Mouse (Mus musculus) embryonic facial prominence, embryonic 12.5 days (tissue): ENCODE results near the gene Mrm1. TPM values are rescaled to one million over a fixed set of nuclear protein-coding genes. Genes with fewer than 3 reads are reported as not detected.

ENCODE experiments used
- ATAC-seq: fragments of 200-750 bp; cut with Nextera tagmentation; 2 replicates; pipeline ENCODE4 v1.8.0; 2017; ENCODE audit not compliant: insufficient number of reproducible peaks, insufficient read depth, low FRiP score, low TSS enrichment
- H3K27ac ChIP-seq: fragments of 300-500 bp; sonication (generic); 2 replicates; pipeline ENCODE4 v1.5.1; 2016; ENCODE audit warnings: mild to moderate bottlenecking
- H3K27me3 ChIP-seq: fragments of 300-500 bp; sonication (generic); 2 replicates; pipeline ENCODE4 v1.6.1; 2016; ENCODE audit warnings: mild to moderate bottlenecking, moderate library complexity
- H3K36me3 ChIP-seq: fragments of 300-500 bp; sonication (generic); 2 replicates; pipeline ENCODE4 v1.6.1; 2016; ENCODE audit warnings: mild to moderate bottlenecking
- H3K4me1 ChIP-seq: fragments of 300-500 bp; sonication (generic); 2 replicates; pipeline ENCODE4 v1.6.1; 2016
- H3K4me2 ChIP-seq: fragments of 300-500 bp; sonication (generic); replicated peaks from 2 replicates; pipeline ENCODE4 v1.6.1; 2016; ENCODE audit warnings: mild to moderate bottlenecking, moderate library complexity
- H3K4me3 ChIP-seq: fragments of 300-500 bp; sonication (generic); 2 replicates; pipeline ENCODE4 v1.5.1; 2016; ENCODE audit warnings: mild to moderate bottlenecking
- H3K9ac ChIP-seq: fragments of 300-500 bp; sonication (generic); 2 replicates; pipeline ENCODE4 v1.6.1; 2016; ENCODE audit warnings: mild to moderate bottlenecking, moderate library complexity
- H3K9me3 ChIP-seq: fragments of 300-500 bp; sonication (generic); 2 replicates; pipeline ENCODE4 v1.6.1; 2016; ENCODE audit warnings: mild to moderate bottlenecking, moderate library complexity
- WGBS: fragments of 180-500 bp; shearing (Covaris S2); methylation state at CpG from one replicate; pipeline ENCODE4 v1.1.7; 2016; 5-methylcytosine and 5-hydroxymethylcytosine counted together
- polyA plus RNA-seq: library from polyadenylated mRNA; unstranded; fragments of >200 nt; fragmentation: Nextera tagmentation; extraction: Ambion mirVana; gene quantifications from 2 replicates; pipeline ENCODE4 v1.2.1, GENCODE M21; 2016

Gene Mrm1
- polyA plus RNA-seq, 1 experiment from 2014 or later, result 8.8 TPM

- Histone ChIP-seq H3K27ac (no peak overlapping the region), H3K4me3 (no peak overlapping the region), H3K9ac (no peak overlapping the region), H3K36me3 (no peaks in the 10 kb centered on the region), H3K27me3 (0 out of 2 replicates have a peak, but pooled peaks cover 7% of the 10 kb centered on the region), H3K4me1 (0 out of 2 replicates have a peak, but pooled peaks cover 5% of the 10 kb centered on the region), H3K9me3 (no peaks in the 10 kb centered on the region), H3K4me2 (no peak overlapping the region)
- ATAC-seq, result no peak
- 21% methylated on average over 21 of the region's 21 CpGs for WGBS
Observed at GRCm38 (mm10) chr11:84797627-84798353, 21.5 kb downstream of the Mrm1 start.

- H3K4me2 ChIP-seq, result no peak overlapping the region
- no peak for ATAC-seq
- WGBS, result 40% methylated on average over 10 of the region's 10 CpGs
Observed at GRCm38 (mm10) chr11:84797026-84797425, 22.3 kb downstream of the Mrm1 start.

GRCm38 (mm10) chr11:84794496-84795113, 24.7 kb downstream of the Mrm1 start:
- 0 out of 2 replicates have a peak, but pooled peaks cover 7% of the 10 kb centered on the region for H3K27me3 ChIP-seq
- H3K36me3 ChIP-seq, result no peaks in the 10 kb centered on the region
- peak; percentile 78 for ATAC-seq
- WGBS, result 11% methylated on average over 17 of the region's 17 CpGs
- 0 out of 2 replicates have a peak overlapping the region, but pooled peaks have one; percentile 16 for H3K4me3 ChIP-seq
- H3K4me2 ChIP-seq, result peak overlapping the region; percentile 42
- no peak overlapping the region for H3K9ac ChIP-seq
- no peak overlapping the region for H3K27ac ChIP-seq
- H3K4me1 ChIP-seq, result 0 out of 2 replicates have a peak, but pooled peaks cover 5% of the 10 kb centered on the region
- H3K9me3 ChIP-seq, result no peaks in the 10 kb centered on the region

More at GRCm38 (mm10) chr11:84797026-84797425, 22.3 kb downstream of the Mrm1 start:
- Histone ChIP-seq H3K4me1 (0 out of 2 replicates have a peak, but pooled peaks cover 5% of the 10 kb centered on the region), H3K27me3 (0 out of 2 replicates have a peak, but pooled peaks cover 7% of the 10 kb centered on the region), H3K27ac (no peak overlapping the region), H3K9ac (no peak overlapping the region), H3K36me3 (no peaks in the 10 kb centered on the region), H3K9me3 (no peaks in the 10 kb centered on the region), H3K4me3 (no peak overlapping the region)

- Histone ChIP-seq H3K9ac (no peak overlapping the region), H3K4me3 (no peak overlapping the region), H3K27ac (no peak overlapping the region), H3K4me1 (0 out of 2 replicates have a peak, but pooled peaks cover 5% of the 10 kb centered on the region), H3K27me3 (0 out of 2 replicates have a peak, but pooled peaks cover 7% of the 10 kb centered on the region), H3K9me3 (no peaks in the 10 kb centered on the region), H3K4me2 (no peak overlapping the region), H3K36me3 (no peaks in the 10 kb centered on the region)
- no peak for ATAC-seq
Observed at GRCm38 (mm10) chr11:84793545-84793944, 25.8 kb downstream of the Mrm1 start.

GRCm38 (mm10) chr11:84790383-84790782, 28.9 kb downstream of the Mrm1 start:
- H3K4me1 ChIP-seq, result 0 out of 2 replicates have a peak, but pooled peaks cover 3% of the 10 kb centered on the region
- WGBS, result 57% methylated on average over 6 of the region's 6 CpGs

GRCm38 (mm10) chr11:84780143-84780870, 39.0 kb downstream of the Mrm1 start:
- Histone ChIP-seq H3K4me2 (peak overlapping the region; percentile 21), H3K4me3 (no peak overlapping the region), H3K9ac (no peak overlapping the region), H3K4me1 (peaks cover 22% of the 10 kb centered on the region; the same call in 1 of the 2 replicates), H3K36me3 (no peaks in the 10 kb centered on the region), H3K27me3 (peaks cover 27% of the 10 kb centered on the region), H3K27ac (no peak overlapping the region), H3K9me3 (no peaks in the 10 kb centered on the region)
- no peak for ATAC-seq
- WGBS, result 4% methylated on average over 19 of the region's 19 CpGs

More at GRCm38 (mm10) chr11:84790383-84790782, 28.9 kb downstream of the Mrm1 start:
- H3K4me2 ChIP-seq, result no peak overlapping the region
- no peak overlapping the region for H3K9ac ChIP-seq
- H3K9me3 ChIP-seq, result no peaks in the 10 kb centered on the region
- peaks cover 4% of the 10 kb centered on the region; the same call in 1 of the 2 replicates for H3K27me3 ChIP-seq
- no peak overlapping the region for H3K27ac ChIP-seq
- H3K4me3 ChIP-seq, result no peak overlapping the region
- no peaks in the 10 kb centered on the region for H3K36me3 ChIP-seq
- ATAC-seq, result no peak

GRCm38 (mm10) chr11:84775560-84775959, 43.8 kb downstream of the Mrm1 start:
- Histone ChIP-seq H3K27me3 (peaks cover 22% of the 10 kb centered on the region), H3K4me1 (peaks cover 18% of the 10 kb centered on the region; the same call in 1 of the 2 replicates), H3K27ac (peak overlapping the region; percentile 36; the same call in 1 of the 2 replicates), H3K9ac (no peak overlapping the region), H3K9me3 (no peaks in the 10 kb centered on the region), H3K4me2 (peak overlapping the region; percentile 5; the same call in 1 of the 2 replicates), H3K4me3 (no peak overlapping the region), H3K36me3 (no peaks in the 10 kb centered on the region)
- WGBS, result 2% methylated on average over 4 of the region's 4 CpGs
- no peak for ATAC-seq

GRCm38 (mm10) chr11:84774870-84775514, 44.3 kb downstream of the Mrm1 start:
- H3K9ac ChIP-seq, result no peak overlapping the region
- H3K36me3 ChIP-seq, result no peaks in the 10 kb centered on the region
- H3K9me3 ChIP-seq, result no peaks in the 10 kb centered on the region
- WGBS, result 56% methylated on average over 13 of the region's 13 CpGs
- H3K4me2 ChIP-seq, result no peak overlapping the region
- ATAC-seq, result 0 out of 2 replicates have a peak, but pooled peaks have one; percentile 9
- peak overlapping the region; percentile 41 for H3K27ac ChIP-seq
- peaks cover 16% of the 10 kb centered on the region for H3K27me3 ChIP-seq
- H3K4me3 ChIP-seq, result no peak overlapping the region
- peaks cover 13% of the 10 kb centered on the region; the same call in 1 of the 2 replicates for H3K4me1 ChIP-seq

GRCm38 (mm10) chr11:84767898-84768297, 51.4 kb downstream of the Mrm1 start:
- Histone ChIP-seq H3K4me2 (no peak overlapping the region), H3K9ac (no peak overlapping the region), H3K27me3 (peaks cover 40% of the 10 kb centered on the region), H3K27ac (no peak overlapping the region), H3K4me1 (peaks cover 19% of the 10 kb centered on the region), H3K36me3 (no peaks in the 10 kb centered on the region), H3K4me3 (no peak overlapping the region), H3K9me3 (no peaks in the 10 kb centered on the region)
- WGBS, result 75% methylated on average over 6 of the region's 6 CpGs
- ATAC-seq, result no peak

GRCm38 (mm10) chr11:84765125-84765524, 54.2 kb downstream of the Mrm1 start:
- WGBS, result 7% methylated on average over 5 of the region's 5 CpGs
- no peak for ATAC-seq
- Histone ChIP-seq H3K4me3 (no peak overlapping the region), H3K27me3 (peaks cover 33% of the 10 kb centered on the region), H3K4me1 (peaks cover 28% of the 10 kb centered on the region), H3K9me3 (no peaks in the 10 kb centered on the region), H3K9ac (no peak overlapping the region), H3K27ac (no peak overlapping the region), H3K4me2 (peak overlapping the region; percentile 43), H3K36me3 (no peaks in the 10 kb centered on the region)

- no peak for ATAC-seq
- H3K4me2 ChIP-seq, result peak overlapping the region; percentile 43
- no peak overlapping the region for H3K4me3 ChIP-seq
- H3K4me1 ChIP-seq, result peaks cover 26% of the 10 kb centered on the region
- 1% methylated on average over 21 of the region's 21 CpGs for WGBS
- no peak overlapping the region for H3K27ac ChIP-seq
- H3K27me3 ChIP-seq, result peaks cover 33% of the 10 kb centered on the region
- no peak overlapping the region for H3K9ac ChIP-seq
- H3K9me3 ChIP-seq, result no peaks in the 10 kb centered on the region
- H3K36me3 ChIP-seq, result no peaks in the 10 kb centered on the region
Observed at GRCm38 (mm10) chr11:84764527-84764961, 54.8 kb downstream of the Mrm1 start.
